Mouse (Mus musculus) layer of hippocampus, adult 8-10 months (tissue): ENCODE data around the gene Ccdc90b. TPM values are rescaled to one million over a fixed set of nuclear protein-coding genes. Genes with fewer than 3 reads are reported as not detected.

Source experiments
- total RNA-seq, 4 experiments: library from RNA; stranded (reverse); gene quantifications; 2 replicates each; pipeline ENCODE4 v1.2.4; 2022

The Ccdc90b gene
- total RNA-seq, 4 experiments from 2014 or later = 14.8 to 16.6 (median 15.5) TPM

Other genes with a start within 250 kb of the Ccdc90b start
- 10 to 100 TPM; 17.3 to 20.5 (median 18.7) TPM for gene Ankrd42, start 76.0 kb downstream of the Ccdc90b start, total RNA-seq
- gene Pcf11, start 108.8 kb downstream of the Ccdc90b start, total RNA-seq = 10 to 100 TPM; 58.7 to 71.1 (median 63.8) TPM
- gene Rab30, start 180.5 kb downstream of the Ccdc90b start, total RNA-seq = 10 to 100 TPM; 37.0 to 42.0 (median 40.7) TPM